Mouse (Mus musculus): ENCODE results near the gene Prg3.

DNA sequence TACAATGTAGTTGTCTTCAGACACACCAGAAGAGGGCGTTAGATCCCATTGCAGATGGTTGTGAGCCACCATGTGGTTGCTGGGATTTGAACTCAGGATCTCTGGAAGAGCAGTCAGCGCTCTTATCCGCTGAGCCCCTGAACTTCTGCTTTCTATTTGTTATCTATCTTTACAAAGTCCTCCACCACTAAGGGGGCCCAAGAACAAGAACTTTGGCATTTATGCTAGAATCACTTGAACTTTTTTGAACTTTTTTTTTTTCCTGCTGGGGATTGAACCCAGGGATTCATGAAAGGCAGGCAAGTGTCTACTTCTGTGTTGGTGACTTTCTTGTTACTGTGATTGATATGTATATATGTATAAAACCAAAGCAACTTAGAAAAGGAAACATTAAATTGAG, 48.7 kb upstream of the Prg3 start:
- 0 out of 2 replicates have a peak, but pooled peaks have one; percentile 3 for TF ChIP-seq CTCF (IDR thresholded peaks at IDR 0.05)
- TF ChIP-seq POLR2A (IDR thresholded peaks at IDR 0.05; ENCODE audit: insufficient read depth, low read depth, low read length) = no peak

All from heart, adult 2 months (tissue).